ENCODE assay signal across 8 mouse cellular contexts in the genomic region with DNA sequence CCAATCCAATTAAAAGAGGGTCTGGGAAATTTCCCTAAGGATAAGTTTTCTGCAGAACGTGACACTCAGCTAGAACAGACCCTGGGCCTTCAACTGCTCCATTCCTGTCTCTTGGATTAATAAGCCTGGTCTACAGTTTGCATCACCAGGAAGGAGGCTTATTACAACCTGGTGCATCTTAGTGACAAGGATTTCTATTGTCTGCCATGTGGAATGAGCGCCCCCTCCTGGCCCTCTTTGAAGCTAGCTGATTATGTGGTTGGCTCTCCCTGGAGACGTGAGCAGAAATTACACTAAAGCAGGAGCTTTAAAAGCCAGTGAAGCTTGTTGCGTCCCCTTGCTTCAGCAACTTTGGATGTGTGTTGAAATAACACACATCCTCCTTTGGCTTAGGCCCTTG. TPM values are rescaled to one million over a fixed set of nuclear protein-coding genes. Genes with fewer than 3 reads are reported as not detected.
A peak's percentile ranks its signal among the peaks of the same experiment; 100 is the strongest.
DNase-seq lines count a peak whose midpoint lies in the region; ATAC-seq and TF ChIP-seq lines count a peak whose summit lies in the region.

No protein-coding gene starts in this region.

- peak; percentile 95 for TF ChIP-seq CTCF in layer of hippocampus, adult 2 months (conservative IDR thresholded peaks at IDR 0.05)

- H3K27ac ChIP-seq in layer of hippocampus, adult 2 months, result no peak overlapping the region

- peak; percentile 51 for DNase-seq in A20 (ENCODE audit: low read depth, low spot score)
- DNase-seq in Muller cell, postnatal 12 days (ENCODE audit: inconsistent ontology term), result peak; percentile 75
- peak; percentile 87 to 88 for DNase-seq in cerebellum, postnatal 10 days
- DNase-seq in gastrocnemius, postnatal 10 days, result peak; percentile 77
- peak; percentile 71 to 88 for DNase-seq in layer of hippocampus, adult 2 months (ENCODE audit: low spot score in 2 of 2)
- peak; percentile 63 for DNase-seq in lung, postnatal 25 days (ENCODE audit: low spot score)
- peak; percentile 18 for DNase-seq in skeletal muscle tissue, adult 2 months (ENCODE audit: low read depth, low spot score)

- ATAC-seq in megakaryocyte, adult 5-6 weeks (ENCODE audit: poor library complexity, severe bottlenecking), result no peak

- H3K4me3 ChIP-seq in layer of hippocampus, adult 2 months, result no peak overlapping the region

RNA-seq across cellular contexts. Expression of gene Cd207, which starts 4.3 kb away (rescaled TPM):
- not detected for total RNA-seq in gastrocnemius, postnatal 10 days (2021)
- total RNA-seq in layer of hippocampus, adult 2 months (2021), result not detected
- total RNA-seq in megakaryocyte, adult 5-6 weeks (2015), result not detected in 2 replicates
- not detected in 2 replicates for total RNA-seq in megakaryocyte, adult 5-6 weeks (2017)

RNA-seq across cellular contexts. Expression of gene Clec4f, which starts 17.4 kb away (rescaled TPM):
- under 1 TPM in 1 of 2 experiments, not detected in 1; 0.32 TPM for total RNA-seq in gastrocnemius, postnatal 10 days (2021)
- total RNA-seq in layer of hippocampus, adult 2 months (2021), result not detected
- not detected in 2 replicates for total RNA-seq in megakaryocyte, adult 5-6 weeks (2015)
- not detected in 2 replicates for total RNA-seq in megakaryocyte, adult 5-6 weeks (2017)

RNA-seq across cellular contexts. Expression of gene Vax2, which starts 37.7 kb away (rescaled TPM):
- total RNA-seq in gastrocnemius, postnatal 10 days (2021), result not detected
- total RNA-seq in layer of hippocampus, adult 2 months (2021), result not detected
- not detected in 2 replicates for total RNA-seq in megakaryocyte, adult 5-6 weeks (2015)
- not detected in 2 replicates for total RNA-seq in megakaryocyte, adult 5-6 weeks (2017)

Comparison
In these comparisons a context has a peak if more than half of its experiments do, and no peak if none do; other contexts are left out.
1. DNase-seq: peak in every context shown above with its lines; median percentile 88 in cerebellum, postnatal 10 days; 80 in layer of hippocampus, adult 2 months; 77 in gastrocnemius, postnatal 10 days; 75 in Muller cell, postnatal 12 days; 63 in lung, postnatal 25 days; 51 in A20; 18 in skeletal muscle tissue, adult 2 months.